8 mouse cellular contexts compared by ENCODE assay signal in the genomic region with DNA sequence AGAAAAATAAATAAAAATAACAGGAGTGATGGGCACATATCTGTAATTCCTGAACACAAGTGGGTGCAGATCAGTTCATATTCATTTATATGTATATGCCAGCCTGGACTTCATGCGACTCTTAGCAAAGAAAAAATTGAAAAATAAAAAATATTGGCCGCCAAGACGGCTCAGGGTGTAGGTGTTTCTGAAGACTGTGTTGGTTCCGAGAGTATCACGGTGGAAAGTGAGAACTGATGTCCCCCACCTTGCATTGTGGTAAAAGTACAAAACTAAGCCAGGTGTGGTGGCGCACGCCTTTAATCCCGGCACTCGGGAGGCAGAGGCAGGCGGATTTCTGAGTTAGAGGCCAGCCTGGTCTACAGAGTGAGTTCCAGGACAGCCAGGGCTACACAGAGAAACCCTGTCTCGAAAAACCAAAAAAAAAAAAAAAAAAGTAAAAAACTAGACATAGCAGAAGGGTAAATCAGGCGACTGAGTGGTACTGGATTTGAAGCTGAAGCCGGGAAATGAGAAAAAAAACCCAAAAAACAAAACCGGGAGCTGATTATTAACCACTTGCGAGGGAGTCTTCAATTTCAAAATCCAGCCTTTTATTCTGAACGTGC. TPM values are rescaled to one million over a fixed set of nuclear protein-coding genes. Genes with fewer than 3 reads are reported as not detected.
DNase-seq lines count a peak whose midpoint lies in the region; ATAC-seq and TF ChIP-seq lines count a peak whose summit lies in the region.

No protein-coding gene starts in this region.

- no peak overlapping the region for H3K27ac ChIP-seq in kidney, postnatal 0 days
- H3K27ac ChIP-seq in forebrain, embryonic 10.5 days, result peak overlapping the region; percentile 85
- H3K27ac ChIP-seq in intestine, postnatal 0 days (ENCODE audit: low read depth, low read length), result no peak overlapping the region

- H3K36me3 ChIP-seq in kidney, postnatal 0 days (ENCODE audit: insufficient read depth, low read length), result no peaks in the 10 kb centered on the region
- peaks cover 11% of the 10 kb centered on the region for H3K36me3 ChIP-seq in forebrain, embryonic 10.5 days (replicated peaks)
- H3K36me3 ChIP-seq in intestine, postnatal 0 days (ENCODE audit: control insufficient read depth, insufficient read depth), result no peaks in the 10 kb centered on the region
- no peaks in the 10 kb centered on the region for H3K36me3 ChIP-seq in myocyte (ENCODE audit: control insufficient read depth, insufficient read depth)

- no peaks in the 10 kb centered on the region for H3K9me3 ChIP-seq in kidney, postnatal 0 days (replicated peaks; ENCODE audit: low read length)
- no peaks in the 10 kb centered on the region for H3K9me3 ChIP-seq in forebrain, embryonic 10.5 days
- H3K9me3 ChIP-seq in intestine, postnatal 0 days (ENCODE audit: control insufficient read depth), result no peaks in the 10 kb centered on the region

- H3K27me3 ChIP-seq in kidney, postnatal 0 days (ENCODE audit: insufficient read depth, low read length), result no peaks in the 10 kb centered on the region
- H3K27me3 ChIP-seq in forebrain, embryonic 10.5 days (ENCODE audit: poor library complexity, severe bottlenecking), result no peaks in the 10 kb centered on the region
- no peaks in the 10 kb centered on the region for H3K27me3 ChIP-seq in intestine, postnatal 0 days (replicated peaks; ENCODE audit: control insufficient read depth, insufficient read depth, low read length)
- no peaks in the 10 kb centered on the region for H3K27me3 ChIP-seq in myocyte (ENCODE audit: control insufficient read depth, insufficient read depth, insufficient read length)

- no peaks in the 10 kb centered on the region for H3K4me1 ChIP-seq in kidney, postnatal 0 days (replicated peaks; ENCODE audit: insufficient read depth, low read length)
- peaks cover 13% of the 10 kb centered on the region for H3K4me1 ChIP-seq in forebrain, embryonic 10.5 days
- no peaks in the 10 kb centered on the region for H3K4me1 ChIP-seq in intestine, postnatal 0 days (replicated peaks; ENCODE audit: control insufficient read depth, insufficient read depth, low read length)

- 57% methylated on average over 15 of the region's 16 CpGs for WGBS in kidney, postnatal 0 days
- WGBS in forebrain, embryonic 10.5 days, result 55% methylated on average over 16 of the region's 16 CpGs
- WGBS in intestine, postnatal 0 days, result 51% methylated on average over 15 of the region's 16 CpGs

- H3K9ac ChIP-seq in kidney, postnatal 0 days (ENCODE audit: low read depth, low read length), result no peak overlapping the region
- H3K9ac ChIP-seq in intestine, postnatal 0 days (ENCODE audit: low read depth, low read length), result peak overlapping the region; percentile 90; the same call in 1 of the 2 replicates

- no peak for ATAC-seq in kidney, postnatal 0 days (replicated peaks; ENCODE audit: low FRiP score, low read depth)
- ATAC-seq in intestine, postnatal 0 days, result no peak

- H3ac ChIP-seq in myocyte (ENCODE audit: control insufficient read depth, insufficient read length), result peak overlapping the region; percentile 22

- no peak for TF ChIP-seq POLR2A in myocyte (IDR thresholded peaks at IDR 0.05; ENCODE audit: insufficient read length, low read depth)

- H3K4me2 ChIP-seq in kidney, postnatal 0 days (ENCODE audit: low read length), result peak overlapping the region; percentile 66; the same call in 1 of the 2 replicates
- H3K4me2 ChIP-seq in intestine, postnatal 0 days (replicated peaks; ENCODE audit: low read depth), result peak overlapping the region; percentile 67
- H3K4me2 ChIP-seq in myocyte (ENCODE audit: low read depth), result peak overlapping the region; percentile 78

- H3K79me2 ChIP-seq in myocyte (ENCODE audit: control insufficient read depth, insufficient read depth), result peaks cover 18% of the 10 kb centered on the region

- H3K4me3 ChIP-seq in kidney, postnatal 0 days (replicated peaks; ENCODE audit: low read depth, low read length), result peak overlapping the region; percentile 76
- peak overlapping the region; percentile 89 for H3K4me3 ChIP-seq in forebrain, embryonic 10.5 days
- H3K4me3 ChIP-seq in intestine, postnatal 0 days (ENCODE audit: low read depth, low read length), result peak overlapping the region; percentile 83
- H3K4me3 ChIP-seq in myocyte, result peak overlapping the region; percentile 68

- TF ChIP-seq CTCF in kidney, postnatal 0 days (IDR thresholded peaks at IDR 0.05; ENCODE audit: low read depth), result no peak
- no peak for TF ChIP-seq CTCF in intestine, postnatal 0 days (IDR thresholded peaks at IDR 0.05; ENCODE audit: low read depth)

- no peak for DNase-seq in kidney, postnatal 0 days (ENCODE audit: low spot score)
- no peak for DNase-seq in kidney, adult 18-20 months
- DNase-seq in forebrain, embryonic 10.5 days (ENCODE audit: extremely low spot score, low spot score), result no peak
- no peak for DNase-seq in thymus, postnatal 4 days
- DNase-seq in frontal cortex, postnatal 25 days (ENCODE audit: low spot score in 2 of 2), result no peak
- no peak for DNase-seq in frontal cortex, adult 2 months (ENCODE audit: extremely low spot score in 1 of 2, low spot score in 1 of 2)

TF ChIP-seq in myocyte, 11 proteins besides CTCF, POLR2A, EP300 and RAD21:
- no peak for TF ChIP-seq TCF12 (IDR thresholded peaks at IDR 0.05; ENCODE audit: insufficient read depth, poor library complexity, severe bottlenecking)
- TF ChIP-seq POLR2AphosphoS2 (IDR thresholded peaks at IDR 0.05; ENCODE audit: insufficient read length, low read depth), result no peak
- no peak for TF ChIP-seq MYOD1 (IDR thresholded peaks at IDR 0.05; ENCODE audit: control insufficient read depth in 1 of 3, insufficient read length in 2 of 3, low read depth in 2 of 3)
- TF ChIP-seq MAX (IDR thresholded peaks at IDR 0.05; ENCODE audit: low read depth), result no peak
- no peak for TF ChIP-seq E2F4 (IDR thresholded peaks at IDR 0.05; ENCODE audit: insufficient read depth)
- TF ChIP-seq MYOG (IDR thresholded peaks at IDR 0.05; ENCODE audit: control insufficient read depth in 1 of 3, insufficient read depth in 1 of 3, insufficient read length in 2 of 3, low read depth in 2 of 3), result no peak
- no peak for TF ChIP-seq TCF3 (IDR thresholded peaks at IDR 0.05; ENCODE audit: insufficient read length, low read depth)
- TF ChIP-seq SRF (IDR thresholded peaks at IDR 0.05; ENCODE audit: control insufficient read depth, insufficient read length, low read depth), result no peak

RNA-seq across cellular contexts. Expression of a gene that starts 0.4 kb away (rescaled TPM):
- polyA plus RNA-seq in kidney, postnatal 0 days (2015; fragmentation: Nextera tagmentation; extraction: Ambion mirVana), result 136 and 141 TPM in 2 replicates
- polyA plus RNA-seq in forebrain, embryonic 10.5 days (2016; fragmentation: Nextera tagmentation; extraction: Ambion mirVana), result 91.9 and 98.7 TPM in 2 replicates
- 166 and 171 TPM in 2 replicates for polyA plus RNA-seq in intestine, postnatal 0 days (2015; fragmentation: Nextera tagmentation; extraction: Ambion mirVana)
- 217 TPM for polyA plus RNA-seq in myocyte (2012; fragmentation: generic; extraction: Trizol)
- polyA plus RNA-seq in frontal cortex, adult 2 months (2012; rRNA removed), result 257 and 268 TPM in 2 replicates

RNA-seq across cellular contexts. Expression of a gene that starts 19.1 kb away (rescaled TPM):
- polyA plus RNA-seq in kidney, postnatal 0 days (2015; fragmentation: Nextera tagmentation; extraction: Ambion mirVana), result 55.7 and 61.0 TPM in 2 replicates
- polyA plus RNA-seq in forebrain, embryonic 10.5 days (2016; fragmentation: Nextera tagmentation; extraction: Ambion mirVana), result 86.1 and 90.1 TPM in 2 replicates
- polyA plus RNA-seq in intestine, postnatal 0 days (2015; fragmentation: Nextera tagmentation; extraction: Ambion mirVana), result 15.1 and 15.9 TPM in 2 replicates
- polyA plus RNA-seq in myocyte (2012; fragmentation: generic; extraction: Trizol), result 27.7 TPM
- polyA plus RNA-seq in frontal cortex, adult 2 months (2012; rRNA removed), result 102 TPM in 2 replicates

RNA-seq across cellular contexts. Expression of a gene that starts 19.6 kb away (rescaled TPM):
- 64.4 and 64.5 TPM in 2 replicates for polyA plus RNA-seq in kidney, postnatal 0 days (2015; fragmentation: Nextera tagmentation; extraction: Ambion mirVana)
- polyA plus RNA-seq in forebrain, embryonic 10.5 days (2016; fragmentation: Nextera tagmentation; extraction: Ambion mirVana), result 84.6 and 92.9 TPM in 2 replicates
- polyA plus RNA-seq in intestine, postnatal 0 days (2015; fragmentation: Nextera tagmentation; extraction: Ambion mirVana), result 34.1 and 37.3 TPM in 2 replicates
- 18.9 TPM for polyA plus RNA-seq in myocyte (2012; fragmentation: generic; extraction: Trizol)
- polyA plus RNA-seq in frontal cortex, adult 2 months (2012; rRNA removed), result 30.4 and 33.0 TPM in 2 replicates

RNA-seq across cellular contexts. Expression of a gene that starts 30.2 kb away (rescaled TPM):
- polyA plus RNA-seq in kidney, postnatal 0 days (2015; fragmentation: Nextera tagmentation; extraction: Ambion mirVana), result 37.5 and 42.0 TPM in 2 replicates
- 54.3 and 59.2 TPM in 2 replicates for polyA plus RNA-seq in forebrain, embryonic 10.5 days (2016; fragmentation: Nextera tagmentation; extraction: Ambion mirVana)
- polyA plus RNA-seq in intestine, postnatal 0 days (2015; fragmentation: Nextera tagmentation; extraction: Ambion mirVana), result 22.5 and 22.8 TPM in 2 replicates
- polyA plus RNA-seq in myocyte (2012; fragmentation: generic; extraction: Trizol), result 62.7 TPM
- polyA plus RNA-seq in frontal cortex, adult 2 months (2012; rRNA removed), result 33.3 and 40.7 TPM in 2 replicates

RNA-seq across cellular contexts. Expression of a gene that starts 37.1 kb away (rescaled TPM):
- polyA plus RNA-seq in kidney, postnatal 0 days (2015; fragmentation: Nextera tagmentation; extraction: Ambion mirVana), result 295 and 301 TPM in 2 replicates
- 187 and 195 TPM in 2 replicates for polyA plus RNA-seq in forebrain, embryonic 10.5 days (2016; fragmentation: Nextera tagmentation; extraction: Ambion mirVana)
- polyA plus RNA-seq in intestine, postnatal 0 days (2015; fragmentation: Nextera tagmentation; extraction: Ambion mirVana), result 333 and 338 TPM in 2 replicates
- polyA plus RNA-seq in myocyte (2012; fragmentation: generic; extraction: Trizol), result 139 TPM
- 188 and 192 TPM in 2 replicates for polyA plus RNA-seq in frontal cortex, adult 2 months (2012; rRNA removed)
